Mouse (Mus musculus): Measurements from ENCODE around the gene Creg1.

GRCm38 (mm10) chr1:165748053-165748452, 15.5 kb upstream of the Creg1 start:
- TF ChIP-seq POLR2A (IDR thresholded peaks at IDR 0.05; ENCODE audit: insufficient read depth, low read depth, low read length) (no peak), EP300 (IDR thresholded peaks at IDR 0.05; ENCODE audit: insufficient read depth, low read depth, low read length) (no peak)

Measured in heart, adult 2 months (tissue).